Mouse (Mus musculus) erythroblast, embryonic 14.5 days (primary cell): Measurements from ENCODE around the gene Serpinb9c.

ENCODE experiments used
- GATA1 ChIP-seq: IDR thresholded peaks from 2 replicates; pipeline ENCODE4 v1.6.1; 2012; ENCODE audit warnings: low read length, inconsistent platforms, mixed read lengths
- TAL1 ChIP-seq: IDR thresholded peaks from 3 replicates; pipeline ENCODE4 v1.6.1; 2012; ENCODE audit warnings: low read length, inconsistent platforms, mixed read lengths

- no peak for TF ChIP-seq TAL1
- no peak for TF ChIP-seq GATA1
These were observed 33.1 kb upstream of the Serpinb9c start, which contains the start of gene Serpinb9d for GRCm38 (mm10) chr13:33192659-33193058.
